Mouse (Mus musculus) neural tube, embryonic 10.5 days (tissue): Measurements from ENCODE around the gene Elf2.

Experiments
- DNase-seq: peaks from one replicate; pipeline ENCODE4 v3.0.0-alpha.2; 2017; ENCODE audit warnings: low spot score; ENCODE audit errors: extremely low spot score

Gene Elf2

GRCm38 (mm10) chr3:51340552-51341267 lies at the start of gene Elf2:
Gene Elf2, minus strand, starts transcription at chr3:51340663.
- peak; percentile 87 for DNase-seq

GRCm38 (mm10) chr3:51388904-51389303 lies 48.4 kb upstream of the Elf2 start:
- DNase-seq: peak; percentile 31

- DNase-seq: no peak
Measured at GRCm38 (mm10) chr3:51387868-51388381, 47.5 kb upstream of the Elf2 start.

GRCm38 (mm10) chr3:51387134-51387451 lies 46.6 kb upstream of the Elf2 start:
- DNase-seq: no peak

GRCm38 (mm10) chr3:51386441-51387133 lies 46.1 kb upstream of the Elf2 start:
- DNase-seq: no peak

- no peak for DNase-seq
Measured at GRCm38 (mm10) chr3:51383409-51383808, 42.9 kb upstream of the Elf2 start.

GRCm38 (mm10) chr3:51380660-51381014 lies 40.2 kb upstream of the Elf2 start:
- no peak for DNase-seq

- no peak for DNase-seq
Measured at GRCm38 (mm10) chr3:51379786-51380659, 39.6 kb upstream of the Elf2 start.

- no peak for DNase-seq
Measured at GRCm38 (mm10) chr3:51378665-51378946, 38.1 kb upstream of the Elf2 start.

GRCm38 (mm10) chr3:51377878-51378664 lies 37.6 kb upstream of the Elf2 start:
- DNase-seq: no peak

- DNase-seq: peak; percentile 47
Measured at GRCm38 (mm10) chr3:51375307-51376265, 35.1 kb upstream of the Elf2 start.

GRCm38 (mm10) chr3:51373544-51373943 lies 33.1 kb upstream of the Elf2 start:
- DNase-seq: no peak

GRCm38 (mm10) chr3:51372883-51373282 lies 32.4 kb upstream of the Elf2 start:
- DNase-seq: no peak

GRCm38 (mm10) chr3:51371826-51372225 lies 31.4 kb upstream of the Elf2 start:
- DNase-seq: no peak

- DNase-seq: no peak
Measured at GRCm38 (mm10) chr3:51368011-51368410, 27.5 kb upstream of the Elf2 start.

GRCm38 (mm10) chr3:51366926-51367325 lies 26.5 kb upstream of the Elf2 start:
- DNase-seq: no peak

GRCm38 (mm10) chr3:51365517-51365882 lies 25.0 kb upstream of the Elf2 start:
- no peak for DNase-seq

- peak; percentile 77 for DNase-seq
Measured at GRCm38 (mm10) chr3:51364703-51365516, 24.4 kb upstream of the Elf2 start.

GRCm38 (mm10) chr3:51361066-51361465 lies 20.6 kb upstream of the Elf2 start:
- no peak for DNase-seq
